Mouse (Mus musculus) testis, adult 2 months (tissue): ENCODE results near the gene Retnlb. TPM values are rescaled to one million over a fixed set of nuclear protein-coding genes. Genes with fewer than 3 reads are reported as not detected.

Source experiments
- H3K27ac ChIP-seq: fragments of 200-500 bp; 2 replicates; pipeline ENCODE4 v1.5.1; 2012; ENCODE audit warnings: low read depth, low read length; ENCODE audit not compliant: control insufficient read depth, insufficient read depth
- H3K27me3 ChIP-seq: fragments of 200-500 bp; 2 replicates; pipeline ENCODE4 v1.6.1; 2012; ENCODE audit warnings: mild to moderate bottlenecking, low read length, moderate library complexity; ENCODE audit not compliant: control insufficient read depth, insufficient read depth
- H3K36me3 ChIP-seq: fragments of 200-500 bp; 2 replicates; pipeline ENCODE4 v1.6.1; 2012; ENCODE audit warnings: mild to moderate bottlenecking, low read length; ENCODE audit not compliant: control insufficient read depth, insufficient read depth
- H3K4me1 ChIP-seq: fragments of 200-500 bp; 2 replicates; pipeline ENCODE4 v1.6.1; 2012; ENCODE audit warnings: low read length; ENCODE audit not compliant: control insufficient read depth, insufficient read depth
- H3K4me3 ChIP-seq: fragments of 200-500 bp; 2 replicates; pipeline ENCODE4 v1.5.1; 2012; ENCODE audit warnings: low read depth, mild to moderate bottlenecking, low read length, moderate library complexity, mixed read lengths; ENCODE audit not compliant: control insufficient read depth
- CTCF ChIP-seq: fragments of 200-500 bp; IDR thresholded peaks from 2 replicates; pipeline ENCODE4 v1.5.1; 2012; ENCODE audit warnings: low read depth, mild to moderate bottlenecking, inconsistent platforms, low read length, moderate library complexity; ENCODE audit not compliant: control insufficient read depth, insufficient read depth, insufficient replicate concordance
- POLR2A ChIP-seq: fragments of 200-500 bp; IDR thresholded peaks from 2 replicates; pipeline ENCODE4 v1.6.1; 2012; ENCODE audit warnings: low read depth, mild to moderate bottlenecking, inconsistent platforms, low read length, moderate library complexity; ENCODE audit not compliant: control insufficient read depth
- polyA plus RNA-seq: library from polyadenylated mRNA; depleted of rRNA; stranded (reverse); fragments of >200 nt; gene quantifications from 2 replicates; pipeline ENCODE4 v1.2.3, GENCODE M21; 2012

The Retnlb gene
- polyA plus RNA-seq, 1 experiment, result not detected

GRCm38 (mm10) chr16:48800906-48801305, 15.8 kb upstream of the Retnlb start:
- Histone ChIP-seq H3K27me3 (no peaks in the 10 kb centered on the region), H3K4me3 (no peak overlapping the region), H3K4me1 (no peaks in the 10 kb centered on the region), H3K36me3 (no peaks in the 10 kb centered on the region), H3K27ac (no peak overlapping the region)
- TF ChIP-seq CTCF (no peak), POLR2A (no peak)

GRCm38 (mm10) chr16:48805412-48805811, 11.2 kb upstream of the Retnlb start:
- H3K27me3 ChIP-seq, result no peaks in the 10 kb centered on the region
- TF ChIP-seq CTCF (no peak), POLR2A (no peak)
- H3K4me3 ChIP-seq, result no peak overlapping the region
- H3K4me1 ChIP-seq, result no peaks in the 10 kb centered on the region
- H3K27ac ChIP-seq, result no peak overlapping the region
- no peaks in the 10 kb centered on the region for H3K36me3 ChIP-seq

DNA sequence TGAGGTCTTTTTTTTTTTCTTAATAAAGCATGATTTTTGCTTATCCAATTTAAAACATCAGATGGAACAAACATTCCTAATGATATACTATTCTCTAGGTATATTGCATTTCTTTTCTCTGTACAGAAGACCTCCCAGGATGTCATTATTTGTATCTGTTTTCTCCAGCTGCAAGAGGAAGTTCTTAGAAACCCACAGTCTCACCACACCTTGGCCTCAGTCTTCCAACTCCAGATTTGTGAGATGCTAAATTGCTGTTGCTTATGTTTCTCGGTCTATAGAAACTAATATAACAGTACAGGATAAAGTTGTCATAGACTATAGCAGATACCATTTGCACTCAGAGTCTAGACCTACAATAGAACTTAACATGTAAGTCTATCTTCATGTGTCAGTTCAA, 10.1 kb upstream of the Retnlb start:
- H3K36me3 ChIP-seq, result no peaks in the 10 kb centered on the region
- no peak overlapping the region for H3K27ac ChIP-seq
- H3K4me1 ChIP-seq, result no peaks in the 10 kb centered on the region
- no peaks in the 10 kb centered on the region for H3K27me3 ChIP-seq
- H3K4me3 ChIP-seq, result no peak overlapping the region
- TF ChIP-seq POLR2A (no peak), CTCF (no peak)

DNA sequence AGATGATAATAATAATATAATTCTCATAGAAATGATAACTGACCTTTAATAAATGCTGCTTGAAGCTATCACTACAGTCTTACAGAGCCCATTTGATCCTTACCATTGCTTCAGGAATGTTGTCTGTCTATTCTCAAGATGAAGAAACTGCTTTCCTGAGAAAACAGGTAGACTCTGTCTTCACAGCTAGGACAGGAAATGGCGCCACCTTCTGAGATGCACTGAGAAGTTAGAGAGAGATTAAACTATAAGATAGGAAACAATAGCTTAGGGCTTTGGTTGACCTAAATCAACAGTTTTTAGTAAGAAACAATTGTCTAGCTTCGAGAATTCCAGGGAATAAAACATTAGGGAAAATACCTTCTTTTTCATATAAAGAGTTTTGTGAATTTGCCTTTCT, 7.3 kb upstream of the Retnlb start:
- Histone ChIP-seq H3K27me3 (no peaks in the 10 kb centered on the region), H3K4me1 (no peaks in the 10 kb centered on the region), H3K36me3 (no peaks in the 10 kb centered on the region), H3K27ac (no peak overlapping the region), H3K4me3 (no peak overlapping the region)
- TF ChIP-seq CTCF, result no peak
- no peak for TF ChIP-seq POLR2A

DNA sequence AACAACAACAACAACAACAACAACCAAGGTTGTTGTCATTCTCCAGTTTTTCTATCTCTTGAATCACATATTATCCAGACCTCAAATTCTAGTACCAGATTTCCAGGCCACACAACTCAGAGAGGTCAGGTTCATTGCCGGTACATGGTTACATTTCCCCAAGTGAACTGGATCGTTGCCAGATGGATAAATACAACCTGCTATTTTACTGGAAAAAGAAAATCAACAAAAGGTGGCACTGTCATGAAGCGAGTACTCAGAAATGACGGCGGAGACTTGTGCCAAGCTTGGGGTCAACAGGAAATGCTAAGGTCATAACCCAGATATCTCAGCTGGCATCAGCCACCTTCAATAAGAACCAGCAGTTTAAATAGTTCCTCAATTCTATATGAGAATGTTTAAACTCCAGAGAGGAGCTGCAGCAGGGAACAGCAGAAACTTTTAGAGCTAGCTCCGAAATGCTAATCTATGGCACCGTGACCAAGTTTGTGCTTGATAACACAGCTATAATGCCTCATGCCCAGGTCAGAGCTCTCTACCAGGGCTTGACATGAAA, 4.7 kb upstream of the Retnlb start:
- Histone ChIP-seq H3K36me3 (no peaks in the 10 kb centered on the region), H3K27ac (no peak overlapping the region), H3K27me3 (no peaks in the 10 kb centered on the region), H3K4me3 (no peak overlapping the region), H3K4me1 (no peaks in the 10 kb centered on the region)
- TF ChIP-seq POLR2A, result no peak
- TF ChIP-seq CTCF, result no peak

DNA sequence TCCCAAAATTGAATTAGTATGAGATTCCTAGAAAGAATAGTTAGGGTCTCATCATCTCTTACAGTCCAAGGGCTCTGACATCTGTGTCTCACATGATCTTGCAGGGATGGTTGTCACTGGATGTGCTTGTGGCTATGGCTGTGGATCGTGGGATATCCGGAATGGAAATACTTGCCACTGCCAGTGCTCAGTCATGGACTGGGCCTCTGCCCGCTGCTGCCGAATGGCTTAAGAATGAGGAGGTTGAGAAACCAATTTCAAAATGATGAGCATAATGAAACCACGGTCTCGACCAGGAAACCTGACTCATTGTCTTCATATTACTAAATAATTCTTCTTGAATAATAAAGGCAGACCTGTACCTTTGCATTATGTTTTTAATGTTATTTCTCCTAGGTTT, 1.9 kb downstream of the Retnlb start:
- Histone ChIP-seq H3K4me1 (no peaks in the 10 kb centered on the region), H3K27ac (no peak overlapping the region), H3K27me3 (no peaks in the 10 kb centered on the region), H3K4me3 (no peak overlapping the region), H3K36me3 (no peaks in the 10 kb centered on the region)
- TF ChIP-seq CTCF, result no peak
- TF ChIP-seq POLR2A, result no peak

DNA sequence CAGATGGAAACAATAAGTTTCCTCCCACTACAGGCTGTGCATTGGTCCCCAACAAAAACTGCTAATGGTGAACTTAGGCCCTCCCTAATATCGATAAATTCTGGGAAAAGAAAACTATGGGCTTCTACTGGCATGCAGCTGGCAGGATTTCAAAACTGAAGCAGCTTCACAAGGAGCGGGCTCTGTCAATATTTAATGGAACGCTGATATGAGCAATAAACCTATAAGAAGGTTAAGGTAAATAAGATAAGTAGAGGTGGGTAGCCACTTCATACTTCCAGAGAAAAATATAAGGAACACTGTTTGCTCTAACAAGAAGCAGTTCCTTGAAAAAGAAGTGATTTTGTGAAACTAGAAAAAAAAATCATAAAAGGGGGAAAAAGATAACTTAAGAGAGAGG, 9.8 kb downstream of the Retnlb start:
- no peak for TF ChIP-seq POLR2A
- TF ChIP-seq CTCF, result no peak
- Histone ChIP-seq H3K36me3 (no peaks in the 10 kb centered on the region), H3K27ac (no peak overlapping the region), H3K4me3 (no peak overlapping the region), H3K27me3 (no peaks in the 10 kb centered on the region), H3K4me1 (no peaks in the 10 kb centered on the region)

DNA sequence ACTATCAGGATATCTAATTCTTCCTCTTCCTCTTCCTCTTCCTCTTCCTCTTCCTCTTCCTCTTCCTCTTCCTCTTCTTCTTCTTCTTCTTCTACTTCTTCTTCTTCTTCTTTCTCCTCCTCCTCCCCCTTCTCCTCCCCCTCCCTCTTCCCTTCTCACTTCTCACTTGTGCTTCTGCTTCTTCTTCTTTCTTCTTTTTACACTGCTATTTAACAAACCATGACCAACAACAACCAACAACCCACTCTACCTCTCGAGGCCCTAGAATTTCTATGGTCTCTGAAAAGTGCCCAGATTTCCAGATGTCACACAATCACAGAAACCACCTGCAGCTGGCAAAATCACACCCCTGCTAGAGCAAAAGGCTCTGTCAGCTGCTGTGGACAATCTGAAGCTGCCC, 11.0 kb downstream of the Retnlb start:
- TF ChIP-seq CTCF, result no peak
- Histone ChIP-seq H3K4me1 (no peaks in the 10 kb centered on the region), H3K27me3 (no peaks in the 10 kb centered on the region), H3K27ac (no peak overlapping the region), H3K4me3 (no peak overlapping the region), H3K36me3 (no peaks in the 10 kb centered on the region)
